In the genomic region with DNA sequence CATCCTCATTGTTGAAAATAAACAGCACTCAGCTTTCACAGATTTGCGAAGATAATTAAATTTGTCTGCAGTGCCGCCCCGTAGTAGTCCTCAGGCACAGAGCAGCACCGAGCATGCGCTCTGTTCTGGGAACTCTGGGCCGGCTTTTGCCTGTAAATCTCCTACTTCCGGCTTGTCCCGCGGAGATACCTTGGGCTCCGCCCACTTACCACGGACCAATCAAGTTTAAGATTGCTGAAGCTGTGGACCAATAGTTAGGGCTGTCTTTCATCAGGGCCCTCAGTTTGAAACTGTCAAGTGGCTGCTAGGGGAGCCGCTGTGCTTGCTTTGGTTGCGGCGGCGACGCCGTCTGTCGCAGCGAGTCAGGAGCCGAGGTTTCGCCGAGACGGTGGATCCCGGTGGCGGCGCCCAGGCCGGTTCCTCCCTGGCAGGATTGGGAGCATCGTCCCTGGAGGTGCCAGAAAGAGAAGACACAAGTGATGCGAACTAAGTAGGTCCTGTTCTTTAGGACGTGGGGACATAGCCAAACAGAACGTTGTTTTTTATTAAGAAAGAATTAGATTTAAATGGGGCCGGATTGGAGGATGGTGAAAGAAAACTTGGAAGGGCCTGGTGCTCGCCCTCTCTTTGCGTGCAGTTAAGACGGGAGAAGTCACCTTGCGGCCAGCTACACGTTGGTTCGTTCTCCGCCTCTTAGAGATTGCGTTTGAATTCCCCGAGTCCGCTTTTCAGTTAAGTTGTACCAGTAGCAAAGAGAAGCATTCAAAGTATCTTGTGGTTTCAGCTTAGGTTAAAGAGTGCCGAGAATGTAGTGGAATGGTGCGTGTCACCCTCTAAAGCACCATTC, we compare ENCODE assay signal across 8 mouse cellular contexts. TPM values are rescaled to one million over a fixed set of nuclear protein-coding genes. Genes with fewer than 3 reads are reported as not detected.
A peak's percentile ranks its signal among the peaks of the same experiment; 100 is the strongest.
DNase-seq lines count a peak whose midpoint lies in the region; ATAC-seq lines count a peak whose summit lies in the region.

Gene Poc5, plus strand, starts transcription at position 253 of the 847 bp plus-strand sequence.

- no peaks in the 10 kb centered on the region for H3K9me3 ChIP-seq in hindbrain, embryonic 15.5 days

- WGBS in hindbrain, embryonic 15.5 days, result under 1% methylated on average over 44 of the region's 44 CpGs

- ATAC-seq in hindbrain, embryonic 15.5 days (ENCODE audit: low FRiP score, low read depth), result peak; percentile 100

- peaks cover 12% of the 10 kb centered on the region for H3K4me1 ChIP-seq in hindbrain, embryonic 15.5 days (replicated peaks)

- peak; percentile 99 for DNase-seq in T-cell, adult 2 months (ENCODE audit: low spot score)
- DNase-seq in cerebellum, postnatal 36 days, result peak; percentile 97 to 100
- DNase-seq in frontal cortex, postnatal 36 days (ENCODE audit: low spot score in 2 of 2), result peak; percentile 99 to 100
- DNase-seq in left cerebral cortex, adult 11 months (ENCODE audit: low spot score), result peak; percentile 99
- peak; percentile 98 to 100 for DNase-seq in lung, postnatal 4 days
- DNase-seq in retina, postnatal 7 days (ENCODE audit: low read depth, low spot score), result peak; percentile 98
- DNase-seq in urinary bladder, adult 2 months (ENCODE audit: low spot score), result peak; percentile 88

- H3K36me3 ChIP-seq in hindbrain, embryonic 15.5 days, result peaks cover 31% of the 10 kb centered on the region

- peak within 1 kb of the TSS; percentile 73 for H3K4me3 ChIP-seq in hindbrain, embryonic 15.5 days

- H3K4me2 ChIP-seq in hindbrain, embryonic 15.5 days, result peak within 1 kb of the TSS; percentile 81

- no peaks in the 10 kb centered on the region for H3K27me3 ChIP-seq in hindbrain, embryonic 15.5 days

- peak within 1 kb of the TSS; percentile 79 for H3K27ac ChIP-seq in hindbrain, embryonic 15.5 days (replicated peaks)

- H3K9ac ChIP-seq in hindbrain, embryonic 15.5 days, result peak within 1 kb of the TSS; percentile 74

RNA-seq across cellular contexts. Expression of gene Poc5, which starts in this region (rescaled TPM):
- 18.7 and 19.5 TPM in 2 replicates for polyA plus RNA-seq in hindbrain, embryonic 15.5 days (2015; fragmentation: Nextera tagmentation; extraction: Ambion mirVana)
- polyA plus RNA-seq in urinary bladder, adult 2 months (2012; rRNA removed), result 7.0 and 9.8 TPM in 2 replicates

Comparison
In these comparisons a context has a peak if more than half of its experiments do, and no peak if none do; other contexts are left out.
1. Peak in every context shown above with its lines: DNase-seq, ATAC-seq, H3K4me3 ChIP-seq and H3K27ac ChIP-seq.